Mouse (Mus musculus) ES-Bruce4 (cell line): Measurements from ENCODE around the gene Adk.

Experiments
- CTCF ChIP-seq: IDR thresholded peaks from one replicate; pipeline ENCODE4 v1.8.1; 2011; ENCODE audit warnings: low read depth, low read length
- EP300 ChIP-seq: IDR thresholded peaks from 2 replicates; pipeline ENCODE4 v1.6.1; 2011; ENCODE audit warnings: low read depth, low read length; ENCODE audit not compliant: insufficient read depth
- POLR2A ChIP-seq: IDR thresholded peaks from one replicate; pipeline ENCODE4 v1.8.1; 2011; ENCODE audit warnings: low read length; ENCODE audit not compliant: insufficient read depth

GRCm38 (mm10) chr14:21115318-21115717 is 62.9 kb downstream of the Adk start:
- TF ChIP-seq CTCF (no peak), POLR2A (no peak), EP300 (no peak)
